ENCODE assay signal across 15 mouse cellular contexts in genomic region chr9:72623605-72624004, GRCm38 (mm10).
"Had no signal": no experiment of that assay in that cellular context is flagged by ENCODE, and none has a peak within 500 bp of the region (broad histone marks: within the 10 kb centered on the region; RNA-seq: fewer than 3 reads in every experiment).

No protein-coding gene starts in this region.

- H3K27me3 ChIP-seq: midbrain, embryonic 12.5 days; neural tube, embryonic 12.5 days; stomach, embryonic 15.5 days had no signal

- H3K9me3 ChIP-seq: midbrain, embryonic 10.5 days; midbrain, embryonic 12.5 days; neural tube, embryonic 12.5 days; stomach, embryonic 15.5 days had no signal

- H3K27ac ChIP-seq: liver, embryonic 14.5 days; midbrain, embryonic 10.5 days; midbrain, embryonic 12.5 days; neural tube, embryonic 12.5 days; stomach, embryonic 15.5 days; stomach, postnatal 0 days had no signal

- H3K4me3 ChIP-seq: midbrain, embryonic 10.5 days; midbrain, embryonic 12.5 days; neural tube, embryonic 12.5 days; stomach, embryonic 15.5 days had no signal

- H3K4me2 ChIP-seq: lung, embryonic 14.5 days; midbrain, embryonic 12.5 days; neural tube, embryonic 12.5 days; stomach, embryonic 15.5 days had no signal

- H3K4me1 ChIP-seq: neural tube, embryonic 12.5 days had no signal

- H3K9ac ChIP-seq: liver, embryonic 14.5 days; lung, embryonic 14.5 days; midbrain, embryonic 12.5 days; neural tube, embryonic 12.5 days; stomach, embryonic 15.5 days had no signal

- DNase-seq: lung, adult 18-20 months; lung, embryonic 14.5 days; lung, postnatal 10 days; lung, postnatal 4 days; midbrain, embryonic 14.5 days; right cerebral cortex, postnatal 14 days; thymus, adult 2 months; thymus, postnatal 25 days; thymus, postnatal 4 days had no signal
